Mouse (Mus musculus): ENCODE results near the gene Gm49601.

The Gm49601 gene

DNA sequence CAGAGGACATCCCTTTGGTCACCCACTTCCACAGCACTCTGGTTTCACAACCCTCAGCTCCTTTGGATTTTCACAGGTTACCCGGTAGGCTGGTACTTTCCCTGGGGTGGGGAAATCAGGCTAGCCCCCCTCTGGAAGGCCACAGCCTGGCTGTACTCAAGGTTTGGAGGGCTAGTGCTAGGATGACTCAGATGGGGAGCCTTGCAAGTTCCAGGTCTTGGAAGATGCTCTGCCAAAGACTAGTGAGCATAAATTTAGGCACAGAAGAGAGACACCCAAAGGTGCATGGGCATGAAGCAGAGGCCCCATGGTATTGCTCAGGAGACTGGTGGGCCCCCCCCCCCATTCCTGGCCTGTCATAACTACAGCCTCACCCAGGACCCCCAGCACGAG, 2.7 kb upstream of the Gm49601 start:
- DNase-seq = no peak

- no peak for DNase-seq
Measured at GRCm38 (mm10) chr16:18628206-18628947, 2.1 kb upstream of the Gm49601 start.

DNA sequence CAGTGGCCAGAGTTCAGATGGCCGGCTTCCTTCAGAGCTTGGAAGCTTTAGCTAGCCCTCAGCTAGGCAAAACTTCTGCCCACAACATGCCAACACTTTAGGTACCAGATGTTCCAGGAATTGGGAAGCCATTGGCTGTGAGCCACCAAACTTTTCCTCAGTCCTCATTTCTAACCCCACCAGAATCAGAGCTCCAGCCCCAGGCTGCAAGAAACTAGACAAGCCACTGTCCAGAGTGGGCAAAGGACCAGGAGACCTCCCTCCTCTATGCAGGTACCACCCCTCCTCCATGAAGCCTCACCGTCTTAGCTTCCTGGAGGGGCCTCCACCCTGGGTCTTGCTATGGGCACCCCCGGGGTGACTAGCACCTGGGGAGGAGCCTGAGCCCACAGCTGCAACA, 936 bp upstream of the Gm49601 start:
- no peak for DNase-seq

- DNase-seq = no peak
Measured at GRCm38 (mm10) chr16:18625791-18626311, 376 bp downstream of the Gm49601 start.

GRCm38 (mm10) chr16:18625097-18625496, 1.1 kb downstream of the Gm49601 start:
- no peak for DNase-seq

- DNase-seq = no peak
Measured at GRCm38 (mm10) chr16:18624641-18625040, 1.6 kb downstream of the Gm49601 start.

DNA sequence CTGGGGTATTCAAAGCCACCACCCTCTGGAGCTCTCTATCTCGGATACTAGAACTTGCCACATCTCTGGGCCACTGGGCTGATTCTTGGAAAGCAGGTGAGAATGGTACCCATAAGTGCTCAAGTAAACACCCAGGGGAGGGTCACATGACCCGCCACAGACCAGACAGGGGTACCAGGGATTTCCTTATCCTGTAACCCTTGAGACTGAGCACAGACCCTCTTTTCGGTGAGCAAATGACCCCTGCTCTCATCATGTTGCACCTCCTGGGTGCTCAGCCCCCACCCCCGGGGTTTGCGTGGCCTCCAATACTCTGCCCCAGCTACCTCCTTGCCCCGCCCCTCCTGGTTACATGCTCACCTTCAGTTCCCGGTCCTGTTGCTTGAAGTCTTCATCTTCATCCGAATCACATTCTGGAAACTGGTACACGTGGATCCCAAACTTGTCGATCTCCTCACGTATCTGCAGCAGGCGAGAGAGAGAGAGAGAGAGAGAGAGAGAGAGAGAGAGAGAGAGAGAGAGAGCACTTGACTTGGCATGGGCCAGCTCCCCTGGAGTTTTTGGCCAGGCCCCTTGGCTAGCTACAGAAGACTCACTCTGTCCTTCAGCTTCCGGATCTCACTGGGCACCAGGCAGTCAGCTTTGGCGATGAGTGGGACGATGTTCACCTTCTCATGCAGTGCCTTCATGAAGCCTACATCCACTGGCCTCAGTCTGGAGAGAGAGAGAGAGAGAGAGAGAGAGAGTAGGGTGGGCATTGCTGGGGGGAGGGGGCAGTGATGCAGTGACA, 2.3 kb downstream of the Gm49601 start:
- no peak for DNase-seq

DNA sequence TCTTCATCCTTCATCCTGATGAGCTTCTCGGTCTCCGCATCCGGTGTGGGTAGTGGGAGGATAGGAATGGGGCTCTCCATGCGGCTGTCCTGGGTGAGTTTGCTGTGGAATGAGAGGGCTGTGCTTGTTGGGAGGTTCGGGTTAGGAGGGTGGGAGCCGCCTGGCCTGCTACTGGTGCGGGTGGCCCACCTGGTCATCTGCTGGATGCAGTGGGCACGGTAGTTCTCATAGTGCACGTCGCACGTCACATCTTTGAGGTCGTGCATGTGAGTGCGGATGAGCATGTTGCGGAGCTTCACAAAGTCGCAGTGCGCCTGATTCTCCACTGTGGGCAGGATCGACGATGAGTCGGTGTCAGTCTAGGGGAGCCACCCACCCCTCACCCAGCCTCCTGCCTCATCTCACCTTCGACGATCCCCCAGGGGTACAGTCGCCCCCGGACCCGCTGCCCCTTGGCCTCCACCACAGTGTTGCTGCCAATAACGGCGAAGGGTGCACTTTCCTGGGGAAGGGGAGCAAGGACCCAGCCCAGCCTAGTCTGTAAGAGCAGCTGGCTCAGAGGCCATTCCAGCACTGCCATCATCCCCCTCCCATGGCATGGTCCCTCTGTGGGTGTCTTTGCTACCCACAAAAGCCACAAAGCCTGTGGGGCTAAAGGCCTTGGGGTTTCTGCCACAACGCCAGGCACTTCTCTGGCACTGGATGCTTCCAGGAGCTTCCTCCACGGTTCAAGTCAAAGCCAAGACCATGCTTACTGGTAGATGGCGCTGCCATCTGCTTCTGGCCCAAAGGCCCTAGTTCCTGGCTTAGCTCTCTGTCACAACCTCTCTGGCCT, 3.1 kb downstream of the Gm49601 start:
- no peak for DNase-seq

DNA sequence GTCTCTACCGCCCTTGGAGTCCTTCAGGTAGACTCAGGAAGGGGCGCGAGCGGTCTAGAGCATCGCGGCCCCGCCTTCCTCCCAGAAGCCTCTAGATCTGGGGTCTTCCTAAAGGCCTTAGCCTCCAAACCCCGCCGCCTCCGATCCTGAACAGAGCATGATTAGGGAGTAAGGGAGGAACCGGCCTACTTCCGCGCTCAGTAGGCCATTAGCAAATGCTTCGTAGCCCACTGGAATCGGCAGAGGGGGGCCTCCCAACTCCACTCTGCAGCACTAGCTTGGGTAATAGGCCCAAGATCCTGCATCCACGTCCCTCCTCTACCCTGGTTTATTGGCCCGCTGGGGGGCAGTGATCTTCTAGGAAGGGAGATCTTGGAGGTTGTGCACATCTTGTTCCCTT, 4.2 kb downstream of the Gm49601 start, which contains the start of gene Gp1bb:
Gp1bb (minus strand) TSS at position 385 of the 400 bp plus-strand sequence.
- peak; percentile 52 for DNase-seq

GRCm38 (mm10) chr16:18621362-18622001, 4.7 kb downstream of the Gm49601 start:
- DNase-seq = peak; percentile 43

- DNase-seq = peak; percentile 79
Measured at GRCm38 (mm10) chr16:18620601-18621361, 5.4 kb downstream of the Gm49601 start.

- DNase-seq = no peak
Measured at GRCm38 (mm10) chr16:18620201-18620600, 6.0 kb downstream of the Gm49601 start.

- DNase-seq = no peak
Measured at GRCm38 (mm10) chr16:18619110-18619509, 7.1 kb downstream of the Gm49601 start.

DNA sequence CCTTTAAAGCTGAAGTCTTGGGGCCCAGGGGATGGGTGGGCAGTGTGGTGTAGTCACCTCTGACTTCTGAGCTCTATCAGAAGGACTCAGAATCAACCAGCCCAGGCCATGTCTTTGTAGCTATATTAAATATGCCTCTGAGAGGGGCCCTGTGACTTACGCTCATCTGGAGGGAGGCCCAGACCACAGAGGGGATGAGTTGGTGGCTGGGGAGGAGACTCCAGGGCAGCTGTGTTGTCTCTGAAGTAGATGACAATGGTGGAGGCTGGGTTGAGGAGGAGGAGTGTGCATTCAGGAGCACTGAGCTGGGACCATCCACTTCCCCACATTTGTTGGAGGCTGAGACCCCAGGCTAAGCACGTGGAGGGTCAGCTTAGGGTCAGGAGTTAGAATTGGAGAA, 7.9 kb downstream of the Gm49601 start:
- no peak for DNase-seq

DNA sequence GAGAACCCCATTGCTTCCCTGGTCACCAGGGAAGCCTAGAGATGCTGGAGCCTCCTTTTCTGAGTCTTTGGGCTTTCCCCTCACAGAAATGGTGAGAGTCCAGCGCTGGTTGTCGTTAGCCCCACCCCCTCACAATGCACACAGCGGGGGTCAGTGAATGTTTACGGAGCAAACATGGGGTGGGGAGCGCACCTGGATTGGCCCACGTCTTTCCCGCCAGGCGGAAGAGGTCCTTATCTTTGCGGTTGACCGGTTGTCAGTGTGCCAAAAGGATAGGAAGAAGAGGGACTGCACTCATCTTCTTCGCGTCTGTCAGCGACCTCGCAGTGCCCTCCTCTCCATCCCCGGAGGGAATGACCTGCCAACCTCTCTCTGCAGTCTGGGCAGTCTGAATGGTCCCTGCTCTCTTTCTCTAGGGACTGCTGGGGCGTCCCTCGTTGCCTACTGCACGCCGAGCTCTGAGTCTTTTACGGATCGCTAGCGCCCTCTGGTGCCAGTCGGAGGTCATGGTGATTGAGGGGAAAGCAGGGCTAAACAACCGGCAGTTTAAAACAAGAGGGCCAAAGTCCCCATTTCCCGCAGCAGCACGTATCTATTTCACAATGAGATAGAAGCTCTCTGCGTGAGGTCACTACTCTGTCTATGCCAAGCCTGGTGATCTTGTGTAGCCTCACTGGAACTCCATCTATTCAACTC, 8.7 kb downstream of the Gm49601 start:
- peak; percentile 91 for DNase-seq

DNA sequence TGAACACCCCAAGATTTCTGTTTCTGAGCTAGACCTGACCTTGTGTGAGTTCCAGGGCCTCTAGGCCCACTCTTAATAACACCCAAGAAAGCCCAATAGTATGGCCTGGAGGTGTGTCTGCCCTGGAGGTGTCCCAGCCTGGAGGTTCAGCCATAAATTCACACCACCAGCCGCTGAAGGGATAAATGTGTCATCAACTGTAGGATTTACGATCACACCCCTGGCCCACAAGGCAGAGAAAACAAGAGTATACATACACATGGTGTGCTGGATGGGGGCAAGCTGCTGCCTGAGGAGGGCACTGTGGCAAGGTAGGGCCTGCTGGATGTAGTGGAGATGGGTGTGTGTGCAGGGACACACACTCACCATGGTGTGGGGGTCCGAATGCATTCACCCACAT, 12.9 kb downstream of the Gm49601 start:
- DNase-seq = no peak

DNA sequence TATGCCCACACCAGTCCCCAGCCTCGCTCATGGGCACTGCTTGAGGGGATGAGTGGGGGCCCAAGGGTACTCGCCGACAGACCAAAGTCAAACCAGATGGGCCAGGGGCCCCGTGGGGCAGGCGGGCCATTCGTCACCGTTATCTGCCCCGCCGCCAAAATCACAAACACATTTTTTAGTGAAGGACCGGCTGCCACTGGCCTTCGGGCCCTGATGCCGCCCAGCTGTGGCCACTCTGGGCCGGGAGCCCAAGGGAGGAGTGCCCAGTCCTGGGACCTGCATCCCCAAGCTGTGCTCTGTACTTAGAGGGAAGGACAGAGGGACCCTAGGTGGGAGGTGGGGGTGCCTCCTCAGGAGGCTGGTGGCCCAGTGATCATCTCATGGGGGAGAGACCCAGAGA, 14.5 kb downstream of the Gm49601 start:
- no peak for DNase-seq

DNA sequence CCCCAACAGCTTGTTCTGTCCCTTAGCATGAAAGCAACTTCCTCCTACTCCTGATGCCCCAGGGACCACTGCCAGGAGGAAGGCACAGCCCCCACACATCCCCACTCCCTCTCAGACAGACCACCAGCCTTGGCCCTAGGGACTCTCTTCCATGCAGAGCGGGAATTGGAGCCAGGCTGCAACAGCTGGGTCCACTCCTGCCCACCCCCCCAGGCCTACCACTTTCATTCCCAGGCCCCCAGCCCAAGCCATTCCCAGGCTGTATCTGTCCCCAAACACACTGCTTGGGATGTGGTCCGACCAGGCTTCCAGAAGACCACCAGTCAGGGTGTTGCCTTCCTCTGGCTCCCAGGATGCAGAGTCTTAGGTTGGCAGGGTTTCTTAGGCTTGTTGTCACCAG, 17.1 kb downstream of the Gm49601 start:
- DNase-seq = no peak

- DNase-seq = peak; percentile 73
Measured at GRCm38 (mm10) chr16:18608226-18608625, 18.0 kb downstream of the Gm49601 start.

DNA sequence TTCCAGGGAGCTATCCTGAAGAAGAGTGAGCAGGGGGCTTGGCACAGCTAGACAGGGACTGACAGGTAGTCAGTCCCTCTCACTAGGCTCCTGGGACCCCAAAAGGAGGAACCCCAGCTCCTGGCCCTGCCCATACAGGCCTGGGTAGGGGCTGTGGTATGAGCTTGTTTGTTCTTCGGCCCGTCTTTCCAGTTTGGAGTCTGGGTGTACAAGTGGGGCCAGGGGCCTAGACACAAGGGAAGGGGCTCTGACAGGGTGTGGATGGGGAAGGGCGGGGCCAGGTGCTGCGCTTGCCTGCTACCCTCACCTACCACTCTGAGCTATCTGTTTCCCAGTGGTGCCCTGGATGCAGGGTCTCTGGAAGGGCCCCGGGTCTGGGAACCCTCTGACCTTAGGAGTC, 20.5 kb downstream of the Gm49601 start:
- DNase-seq = no peak

DNA sequence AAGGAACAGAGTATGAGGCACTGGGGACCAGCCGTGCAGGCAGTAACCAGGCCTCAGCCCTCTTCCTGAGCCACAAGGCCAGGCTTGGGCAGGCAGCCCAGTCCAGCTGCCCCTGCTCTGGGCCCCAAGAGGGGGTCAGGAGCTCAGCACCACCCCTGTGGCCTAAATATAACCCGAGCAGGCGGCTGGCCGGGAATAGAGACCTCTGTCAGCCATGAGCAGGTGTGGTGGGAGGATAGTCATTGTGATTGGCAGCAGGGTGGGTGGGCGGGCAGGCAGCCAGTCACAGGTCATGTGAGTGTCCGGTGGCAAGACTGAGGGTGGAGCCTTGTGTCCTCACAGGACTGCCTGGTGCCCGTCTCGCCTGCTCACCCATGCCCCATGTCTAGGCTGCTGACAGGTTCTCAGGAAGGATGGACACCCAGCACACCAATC, 21.9 kb downstream of the Gm49601 start:
- DNase-seq = peak; percentile 91
